14 mouse cellular contexts compared by ENCODE assay signal in the genomic region with DNA sequence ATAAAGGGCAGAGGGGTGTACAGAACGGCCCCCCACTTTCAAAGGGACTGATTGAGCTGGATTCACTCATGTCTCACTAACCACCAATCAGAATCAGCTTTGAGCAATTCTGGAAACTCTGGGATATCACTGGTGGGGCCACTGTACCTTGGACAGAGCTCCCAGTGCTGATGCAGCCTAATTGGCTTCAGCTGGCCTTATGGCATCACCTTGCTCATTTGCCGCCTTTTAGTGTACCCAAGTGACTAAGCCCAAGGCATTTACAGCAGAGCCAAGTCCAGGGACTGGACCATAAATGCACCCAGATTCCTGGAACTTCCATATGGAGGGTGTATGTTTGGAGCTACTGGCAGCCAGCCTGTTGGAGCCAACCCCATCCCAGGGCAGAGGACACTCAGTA. TPM values are rescaled to one million over a fixed set of nuclear protein-coding genes. Genes with fewer than 3 reads are reported as not detected.
"Had no signal": no experiment of that assay in that cellular context is flagged by ENCODE, and none has a peak within 500 bp of the region (broad histone marks: within the 10 kb centered on the region; RNA-seq: fewer than 3 reads in every experiment).

No protein-coding gene starts in this region.

- H3K4me3 ChIP-seq: limb, embryonic 15.5 days; liver, embryonic 12.5 days; megakaryocyte, embryonic 14.5 days; midbrain, embryonic 12.5 days had no signal

- H3K27ac ChIP-seq: limb, embryonic 15.5 days; liver, embryonic 12.5 days; midbrain, embryonic 12.5 days had no signal

- ATAC-seq: liver, embryonic 12.5 days; midbrain, embryonic 16.5 days had no signal

- H3K4me1 ChIP-seq: limb, embryonic 15.5 days; liver, embryonic 12.5 days; megakaryocyte, embryonic 14.5 days; midbrain, embryonic 12.5 days had no signal

- H3K36me3 ChIP-seq: limb, embryonic 15.5 days; liver, embryonic 12.5 days; midbrain, embryonic 12.5 days had no signal

- H3K4me2 ChIP-seq: limb, embryonic 15.5 days; liver, embryonic 12.5 days; lung, embryonic 14.5 days; midbrain, embryonic 12.5 days had no signal

- DNase-seq: kidney, postnatal 14 days; lung, embryonic 14.5 days; lung, postnatal 10 days; lung, postnatal 4 days; right cerebral cortex, postnatal 14 days; thymus, postnatal 36 days had no signal

- H3K27me3 ChIP-seq: limb, embryonic 15.5 days had no signal

- H3K9me3 ChIP-seq: limb, embryonic 15.5 days; liver, embryonic 12.5 days; midbrain, embryonic 12.5 days had no signal

- H3K9ac ChIP-seq: limb, embryonic 15.5 days; liver, embryonic 12.5 days; lung, embryonic 14.5 days; midbrain, embryonic 12.5 days had no signal

RNA-seq across cellular contexts. Expression of a gene that starts 18.9 kb away (rescaled TPM):
- polyA plus RNA-seq: limb, embryonic 11.5 days; liver, embryonic 12.5 days; lung, embryonic 14.5 days; midbrain, embryonic 12.5 days; midbrain, embryonic 16.5 days; neural tube, embryonic 14.5 days; stomach, embryonic 16.5 days had no signal

RNA-seq across cellular contexts. Expression of a gene that starts 45.7 kb away (rescaled TPM):
- polyA plus RNA-seq: limb, embryonic 11.5 days had no signal
